Mouse (Mus musculus): ENCODE results near the gene Angpt4.

Gene Angpt4

GRCm38 (mm10) chr2:151963319-151963718 lies 52.3 kb downstream of the Angpt4 start:
- DNase-seq (ENCODE audit: low read depth, low spot score): no peak
- Histone ChIP-seq H3K27me3 (ENCODE audit: control insufficient read depth, insufficient read depth, low read length, poor library complexity, severe bottlenecking) (no peaks in the 10 kb centered on the region), H3K36me3 (ENCODE audit: control insufficient read depth, insufficient read depth, low read length, poor library complexity, severe bottlenecking) (no peaks in the 10 kb centered on the region)

DNA sequence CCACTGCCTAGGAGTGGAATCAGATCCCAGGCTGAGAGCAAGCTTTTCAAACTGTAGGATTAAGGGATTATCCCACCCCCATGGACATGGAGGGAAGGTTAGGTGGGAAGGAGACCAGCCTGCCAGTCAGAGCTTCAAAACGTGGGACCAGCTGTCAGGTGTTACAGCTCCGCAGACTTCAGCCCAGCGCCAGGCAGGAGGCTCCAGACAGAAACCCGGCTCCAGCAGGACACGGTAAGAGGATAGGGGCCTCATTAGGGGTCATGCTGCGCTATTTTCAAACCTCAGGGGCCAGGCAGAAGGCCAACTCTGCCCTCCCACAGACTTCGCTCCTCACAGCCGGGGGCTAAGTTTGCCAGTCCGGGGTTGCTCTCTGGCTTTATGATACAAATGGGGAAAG lies 53.0 kb downstream of the Angpt4 start:
- no peak for DNase-seq (ENCODE audit: low read depth, low spot score)
- Histone ChIP-seq H3K27me3 (ENCODE audit: control insufficient read depth, insufficient read depth, low read length, poor library complexity, severe bottlenecking) (no peaks in the 10 kb centered on the region), H3K36me3 (ENCODE audit: control insufficient read depth, insufficient read depth, low read length, poor library complexity, severe bottlenecking) (no peaks in the 10 kb centered on the region)

DNA sequence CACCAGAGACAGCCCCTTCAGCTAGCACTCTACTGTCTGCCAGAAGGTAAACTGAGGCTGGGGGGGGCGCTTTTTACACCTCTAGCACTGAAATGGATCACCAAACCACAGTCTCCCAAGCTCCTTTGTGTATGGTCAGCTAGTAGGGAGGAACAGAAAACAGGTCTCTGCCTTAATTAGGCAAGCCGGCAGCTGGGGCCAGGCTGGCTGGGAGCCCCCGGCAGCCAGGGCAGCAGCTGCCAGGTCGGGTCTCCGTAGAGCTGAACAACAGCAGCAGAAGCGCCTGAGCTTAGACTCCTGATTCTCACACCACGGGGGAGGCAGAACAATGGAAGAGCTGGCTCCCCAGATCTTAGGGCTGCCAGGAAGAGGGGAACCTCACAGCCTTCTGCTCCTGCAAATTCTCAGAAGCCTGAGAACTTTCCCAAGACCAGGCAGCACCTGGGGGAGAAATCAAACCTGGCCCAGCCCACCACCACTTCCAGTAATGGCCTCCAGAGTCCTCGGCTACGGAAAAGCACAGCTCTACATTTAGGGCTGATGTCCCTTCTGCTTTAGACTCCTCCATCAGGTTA lies 56.3 kb downstream of the Angpt4 start:
- no peaks in the 10 kb centered on the region for H3K36me3 ChIP-seq (ENCODE audit: control insufficient read depth, insufficient read depth, low read length, poor library complexity, severe bottlenecking)
- no peaks in the 10 kb centered on the region for H3K27me3 ChIP-seq (ENCODE audit: control insufficient read depth, insufficient read depth, low read length, poor library complexity, severe bottlenecking)

DNA sequence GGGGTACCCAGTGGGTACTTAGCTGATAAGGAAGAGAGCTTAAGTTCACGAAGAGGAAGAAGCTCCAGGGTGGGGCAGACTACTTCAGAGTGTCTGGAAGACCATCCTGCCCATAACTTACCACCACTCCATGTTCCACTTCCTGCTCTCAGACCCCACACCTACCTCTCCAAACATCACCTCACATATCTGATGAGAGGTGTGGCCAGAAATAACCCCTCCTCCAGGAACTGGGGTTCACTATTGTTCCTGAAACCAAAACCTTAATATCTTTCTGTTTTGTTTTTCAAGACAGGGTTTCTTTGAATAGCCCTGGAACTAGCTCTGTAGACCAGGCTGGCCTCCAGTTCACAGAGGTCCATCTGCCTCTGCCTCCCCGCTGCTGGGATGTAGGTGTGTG lies 56.8 kb downstream of the Angpt4 start:
- no peak for DNase-seq (ENCODE audit: low read depth, low spot score)
- no peaks in the 10 kb centered on the region for H3K27me3 ChIP-seq (ENCODE audit: control insufficient read depth, insufficient read depth, low read length, poor library complexity, severe bottlenecking)

More for the DNA sequence above, 56.3 kb downstream of the Angpt4 start:
- DNase-seq (ENCODE audit: low read depth, low spot score): no peak

DNA sequence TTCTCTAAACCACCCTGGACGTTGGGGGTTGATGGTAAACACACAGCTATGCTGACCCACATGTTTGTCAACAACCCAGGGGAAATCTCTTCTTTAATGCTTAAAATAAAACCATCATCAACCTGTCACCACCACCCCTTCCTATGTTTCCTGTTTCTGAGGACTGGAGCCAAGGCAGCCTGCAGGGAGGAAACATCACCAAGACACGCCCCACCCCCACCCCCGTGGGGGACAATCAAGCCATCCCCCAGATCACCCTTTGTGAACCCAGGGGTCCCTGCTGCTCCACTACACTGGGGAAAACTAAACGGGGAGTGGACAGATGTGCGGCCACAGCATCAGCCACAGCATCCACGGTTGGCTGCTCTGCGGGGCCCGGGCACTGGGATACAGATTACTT lies 57.4 kb downstream of the Angpt4 start:
- Histone ChIP-seq H3K36me3 (ENCODE audit: control insufficient read depth, insufficient read depth, low read length, poor library complexity, severe bottlenecking) (no peaks in the 10 kb centered on the region), H3K27me3 (ENCODE audit: control insufficient read depth, insufficient read depth, low read length, poor library complexity, severe bottlenecking) (no peaks in the 10 kb centered on the region)
- DNase-seq (ENCODE audit: low read depth, low spot score): no peak

More for the DNA sequence above, 56.8 kb downstream of the Angpt4 start:
- no peaks in the 10 kb centered on the region for H3K36me3 ChIP-seq (ENCODE audit: control insufficient read depth, insufficient read depth, low read length, poor library complexity, severe bottlenecking)

DNA sequence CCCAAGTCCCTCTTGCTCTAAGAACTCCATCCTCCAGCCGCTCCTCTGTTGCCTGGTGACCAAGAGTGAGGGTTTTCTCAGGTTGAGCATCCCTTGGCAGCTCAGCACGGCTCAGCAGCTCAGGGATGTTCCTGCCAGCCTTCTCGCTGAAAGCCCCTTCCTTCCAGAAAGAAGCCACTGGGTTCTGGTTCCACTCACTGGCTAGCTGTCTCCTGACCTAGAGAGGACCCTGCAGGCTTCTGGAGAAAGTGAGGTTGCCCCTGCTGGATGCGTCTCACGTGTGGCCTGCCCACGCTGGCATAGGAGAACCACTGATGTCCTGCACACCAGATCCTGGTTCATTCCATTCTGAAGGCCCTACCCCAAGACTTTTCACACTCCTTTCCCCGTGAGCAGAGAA lies 58.0 kb downstream of the Angpt4 start:
- no peaks in the 10 kb centered on the region for H3K27me3 ChIP-seq (ENCODE audit: control insufficient read depth, insufficient read depth, low read length, poor library complexity, severe bottlenecking)
- no peaks in the 10 kb centered on the region for H3K36me3 ChIP-seq (ENCODE audit: control insufficient read depth, insufficient read depth, low read length, poor library complexity, severe bottlenecking)
- DNase-seq (ENCODE audit: low read depth, low spot score): no peak

GRCm38 (mm10) chr2:151969396-151969795 lies 58.4 kb downstream of the Angpt4 start:
- Histone ChIP-seq H3K36me3 (ENCODE audit: control insufficient read depth, insufficient read depth, low read length, poor library complexity, severe bottlenecking) (no peaks in the 10 kb centered on the region), H3K27me3 (ENCODE audit: control insufficient read depth, insufficient read depth, low read length, poor library complexity, severe bottlenecking) (no peaks in the 10 kb centered on the region)
- no peak for DNase-seq (ENCODE audit: low read depth, low spot score)

DNA sequence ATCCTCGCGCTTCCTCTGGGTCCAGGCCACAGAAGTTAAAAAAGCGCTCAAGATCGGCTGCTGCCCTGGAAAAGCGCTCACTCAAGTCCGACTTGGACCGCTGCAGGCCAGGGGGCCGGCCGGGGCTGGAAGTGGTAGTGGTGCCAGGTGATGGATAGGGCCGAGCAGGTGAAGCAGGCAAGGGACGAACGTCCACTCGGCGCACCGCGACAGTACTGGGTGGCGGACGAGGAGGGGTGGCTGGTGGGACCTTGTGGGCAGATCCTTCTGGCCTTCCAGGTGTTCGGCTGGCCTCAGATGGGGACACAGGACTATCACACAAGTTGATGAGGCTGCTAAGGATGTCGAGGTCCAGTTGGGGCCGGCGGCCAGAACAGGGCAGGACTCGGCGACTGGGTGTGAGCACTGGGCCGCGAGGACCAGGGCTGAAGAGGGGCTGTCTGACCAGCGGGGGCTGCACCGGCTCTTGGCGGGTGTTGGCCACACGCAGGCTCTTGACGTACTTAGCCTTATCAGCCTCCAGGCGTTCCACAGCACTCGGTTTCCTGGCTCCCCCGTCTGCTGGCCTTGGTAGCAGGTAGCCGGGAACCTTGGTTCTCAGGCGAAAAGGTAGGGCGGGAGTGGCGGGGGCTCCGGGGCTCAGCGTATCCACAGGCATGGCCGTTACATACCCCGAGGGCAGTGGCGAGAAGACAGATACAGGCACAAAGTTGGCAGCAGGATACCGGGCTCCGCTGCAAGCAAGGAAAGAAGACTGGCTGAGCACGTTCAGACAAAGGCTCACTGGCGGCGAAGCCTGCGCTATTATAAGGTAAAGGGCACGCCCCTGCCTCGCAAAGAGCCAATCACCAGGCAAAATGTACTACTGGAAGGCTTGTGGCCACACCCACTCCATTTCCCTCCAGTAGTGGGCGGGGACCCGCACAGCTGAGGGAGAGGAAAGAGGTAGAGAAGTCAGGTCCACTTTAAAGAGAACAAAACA lies 59.5 kb downstream of the Angpt4 start:
- Histone ChIP-seq H3K27me3 (ENCODE audit: control insufficient read depth, insufficient read depth, low read length, poor library complexity, severe bottlenecking) (no peaks in the 10 kb centered on the region), H3K36me3 (ENCODE audit: control insufficient read depth, insufficient read depth, low read length, poor library complexity, severe bottlenecking) (no peaks in the 10 kb centered on the region)
- peak; percentile 87 for DNase-seq (ENCODE audit: low read depth, low spot score)

- no peaks in the 10 kb centered on the region for H3K27me3 ChIP-seq (ENCODE audit: control insufficient read depth, insufficient read depth, low read length, poor library complexity, severe bottlenecking)
- DNase-seq (ENCODE audit: low read depth, low spot score): no peak
- no peaks in the 10 kb centered on the region for H3K36me3 ChIP-seq (ENCODE audit: control insufficient read depth, insufficient read depth, low read length, poor library complexity, severe bottlenecking)
Observed at GRCm38 (mm10) chr2:151971748-151972147, 60.7 kb downstream of the Angpt4 start.

- no peaks in the 10 kb centered on the region for H3K36me3 ChIP-seq (ENCODE audit: control insufficient read depth, insufficient read depth, low read length, poor library complexity, severe bottlenecking)
- DNase-seq (ENCODE audit: low read depth, low spot score): peak; percentile 55
- no peaks in the 10 kb centered on the region for H3K27me3 ChIP-seq (ENCODE audit: control insufficient read depth, insufficient read depth, low read length, poor library complexity, severe bottlenecking)
Observed at GRCm38 (mm10) chr2:151972880-151973594, 62.0 kb downstream of the Angpt4 start.

DNA sequence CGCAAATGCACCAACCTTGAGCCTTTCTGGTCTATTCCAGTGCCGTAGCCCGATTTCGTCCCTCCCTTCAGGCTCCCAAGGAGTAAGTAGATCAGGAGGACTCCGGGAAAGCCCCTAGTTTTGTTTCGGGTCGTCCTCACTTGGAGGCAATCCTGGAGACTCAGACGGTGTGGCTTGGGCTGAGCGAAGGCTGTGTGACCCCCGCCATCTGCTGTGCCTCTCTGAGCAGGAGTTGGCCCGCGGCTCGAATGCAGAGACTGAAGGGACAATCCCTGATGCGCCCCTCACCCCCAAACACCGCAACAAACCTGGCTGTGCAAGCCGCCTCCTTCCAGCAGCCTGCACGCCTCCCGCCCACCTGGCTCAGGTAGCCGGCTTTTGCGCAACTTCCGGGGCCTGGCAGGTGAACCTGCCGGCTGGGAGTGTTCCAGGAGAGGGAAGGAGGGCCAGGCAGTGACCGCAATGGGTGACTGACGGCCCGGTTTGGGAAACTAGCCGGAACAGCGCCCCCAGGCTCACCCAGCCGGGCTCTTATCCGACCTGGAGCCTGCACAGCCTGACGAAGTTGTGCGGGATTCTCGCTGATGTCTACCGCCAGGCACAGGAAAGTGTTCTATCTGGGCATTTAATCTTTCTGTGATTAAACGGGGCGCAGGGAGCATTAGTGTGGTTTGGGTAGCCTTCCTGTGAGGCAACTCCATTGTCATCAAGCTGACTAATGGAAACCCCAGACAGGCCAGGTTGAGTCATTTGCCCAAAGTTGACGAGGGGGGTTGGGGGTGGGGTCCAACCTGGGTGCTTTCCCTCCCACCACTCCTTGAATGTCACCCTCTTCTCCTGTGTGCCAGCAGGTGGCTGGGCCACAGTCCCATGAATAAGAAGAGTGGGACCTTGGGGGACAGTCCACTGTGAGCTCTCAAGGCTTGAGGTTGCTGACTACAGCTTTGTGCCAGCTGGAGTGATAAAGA lies 62.9 kb downstream of the Angpt4 start:
- Histone ChIP-seq H3K27me3 (ENCODE audit: control insufficient read depth, insufficient read depth, low read length, poor library complexity, severe bottlenecking) (no peaks in the 10 kb centered on the region), H3K36me3 (ENCODE audit: control insufficient read depth, insufficient read depth, low read length, poor library complexity, severe bottlenecking) (no peaks in the 10 kb centered on the region)
- DNase-seq (ENCODE audit: low read depth, low spot score): peak; percentile 50

- no peaks in the 10 kb centered on the region for H3K27me3 ChIP-seq (ENCODE audit: control insufficient read depth, insufficient read depth, low read length, poor library complexity, severe bottlenecking)
- peak; percentile 27 for DNase-seq (ENCODE audit: low read depth, low spot score)
- H3K36me3 ChIP-seq (ENCODE audit: control insufficient read depth, insufficient read depth, low read length, poor library complexity, severe bottlenecking): no peaks in the 10 kb centered on the region
Observed at GRCm38 (mm10) chr2:151975295-151975694, 64.3 kb downstream of the Angpt4 start.

GRCm38 (mm10) chr2:151976067-151976466 lies 65.1 kb downstream of the Angpt4 start:
- DNase-seq (ENCODE audit: low read depth, low spot score): no peak
- Histone ChIP-seq H3K27me3 (ENCODE audit: control insufficient read depth, insufficient read depth, low read length, poor library complexity, severe bottlenecking) (no peaks in the 10 kb centered on the region), H3K36me3 (ENCODE audit: control insufficient read depth, insufficient read depth, low read length, poor library complexity, severe bottlenecking) (no peaks in the 10 kb centered on the region)
